Mouse (Mus musculus): ENCODE measurements around the gene Atp8b4. TPM values are rescaled to one million over a fixed set of nuclear protein-coding genes. Genes with fewer than 3 reads are reported as not detected.

Gene Atp8b4
- polyA plus RNA-seq, 1 experiment from 2014 or later = 0.99 TPM

- H3K9me3 ChIP-seq (replicated peaks; ENCODE audit: control insufficient read depth, low read length) = no peaks in the 10 kb centered on the region
Observed at GRCm38 (mm10) chr2:126490573-126490972, 9.9 kb downstream of the Atp8b4 start.

GRCm38 (mm10) chr2:126485262-126486017, 15.0 kb downstream of the Atp8b4 start:
- Histone ChIP-seq H3K9me3 (replicated peaks; ENCODE audit: control insufficient read depth, low read length) (no peaks in the 10 kb centered on the region), H3K27me3 (ENCODE audit: control insufficient read depth, insufficient read depth, low read length) (no peaks in the 10 kb centered on the region), H3K4me3 (replicated peaks; ENCODE audit: low read length) (no peak overlapping the region), H3K27ac (ENCODE audit: low read length) (no peak overlapping the region), H3K36me3 (ENCODE audit: control insufficient read depth, insufficient read depth, low read length) (no peaks in the 10 kb centered on the region), H3K4me1 (ENCODE audit: control insufficient read depth, insufficient read depth, low read length) (no peaks in the 10 kb centered on the region), H3K9ac (ENCODE audit: low read length) (no peak overlapping the region), H3K4me2 (ENCODE audit: low read depth, low read length) (no peak overlapping the region)
- ATAC-seq (ENCODE audit: insufficient read depth, low FRiP score) = no peak
- WGBS = 59% methylated on average over 11 of the region's 11 CpGs

More at GRCm38 (mm10) chr2:126490573-126490972, 9.9 kb downstream of the Atp8b4 start:
- 74% methylated on average over 9 of the region's 9 CpGs for WGBS
- Histone ChIP-seq H3K4me3 (replicated peaks; ENCODE audit: low read length) (no peak overlapping the region), H3K36me3 (ENCODE audit: control insufficient read depth, insufficient read depth, low read length) (no peaks in the 10 kb centered on the region), H3K27ac (ENCODE audit: low read length) (no peak overlapping the region), H3K27me3 (ENCODE audit: control insufficient read depth, insufficient read depth, low read length) (no peaks in the 10 kb centered on the region), H3K9ac (ENCODE audit: low read length) (no peak overlapping the region), H3K4me1 (ENCODE audit: control insufficient read depth, insufficient read depth, low read length) (0 out of 2 replicates have a peak, but pooled peaks cover 4% of the 10 kb centered on the region), H3K4me2 (ENCODE audit: low read depth, low read length) (no peak overlapping the region)
- no peak for ATAC-seq (ENCODE audit: insufficient read depth, low FRiP score)

- no peak for ATAC-seq (ENCODE audit: insufficient read depth, low FRiP score)
- Histone ChIP-seq H3K4me3 (replicated peaks; ENCODE audit: low read length) (no peak overlapping the region), H3K27me3 (ENCODE audit: control insufficient read depth, insufficient read depth, low read length) (no peaks in the 10 kb centered on the region), H3K9me3 (replicated peaks; ENCODE audit: control insufficient read depth, low read length) (no peaks in the 10 kb centered on the region), H3K9ac (ENCODE audit: low read length) (no peak overlapping the region), H3K4me1 (ENCODE audit: control insufficient read depth, insufficient read depth, low read length) (no peaks in the 10 kb centered on the region), H3K4me2 (ENCODE audit: low read depth, low read length) (no peak overlapping the region), H3K27ac (ENCODE audit: low read length) (no peak overlapping the region), H3K36me3 (ENCODE audit: control insufficient read depth, insufficient read depth, low read length) (no peaks in the 10 kb centered on the region)
- 67% methylated on average over 6 of the region's 6 CpGs for WGBS
Observed at GRCm38 (mm10) chr2:126483337-126483736, 17.1 kb downstream of the Atp8b4 start.

- no peaks in the 10 kb centered on the region for H3K27me3 ChIP-seq (ENCODE audit: control insufficient read depth, insufficient read depth, low read length)
- H3K4me3 ChIP-seq (replicated peaks; ENCODE audit: low read length) = no peak overlapping the region
- no peaks in the 10 kb centered on the region for H3K4me1 ChIP-seq (ENCODE audit: control insufficient read depth, insufficient read depth, low read length)
- H3K9me3 ChIP-seq (replicated peaks; ENCODE audit: control insufficient read depth, low read length) = no peaks in the 10 kb centered on the region
- ATAC-seq (ENCODE audit: insufficient read depth, low FRiP score) = no peak
- no peak overlapping the region for H3K9ac ChIP-seq (ENCODE audit: low read length)
- no peak overlapping the region for H3K4me2 ChIP-seq (ENCODE audit: low read depth, low read length)
- no peak overlapping the region for H3K27ac ChIP-seq (ENCODE audit: low read length)
- no peaks in the 10 kb centered on the region for H3K36me3 ChIP-seq (ENCODE audit: control insufficient read depth, insufficient read depth, low read length)
- WGBS = 83% methylated on average over 7 of the region's 7 CpGs
Observed at GRCm38 (mm10) chr2:126477556-126477955, 22.9 kb downstream of the Atp8b4 start.

GRCm38 (mm10) chr2:126475681-126476410, 24.6 kb downstream of the Atp8b4 start:
- 87% methylated on average over 11 of the region's 11 CpGs for WGBS
- no peak overlapping the region for H3K4me2 ChIP-seq (ENCODE audit: low read depth, low read length)

GRCm38 (mm10) chr2:126474019-126474418, 26.5 kb downstream of the Atp8b4 start:
- Histone ChIP-seq H3K27me3 (ENCODE audit: control insufficient read depth, insufficient read depth, low read length) (no peaks in the 10 kb centered on the region), H3K4me2 (ENCODE audit: low read depth, low read length) (no peak overlapping the region), H3K9ac (ENCODE audit: low read length) (no peak overlapping the region), H3K9me3 (replicated peaks; ENCODE audit: control insufficient read depth, low read length) (no peaks in the 10 kb centered on the region), H3K4me1 (ENCODE audit: control insufficient read depth, insufficient read depth, low read length) (no peaks in the 10 kb centered on the region), H3K27ac (ENCODE audit: low read length) (no peak overlapping the region), H3K4me3 (replicated peaks; ENCODE audit: low read length) (no peak overlapping the region), H3K36me3 (ENCODE audit: control insufficient read depth, insufficient read depth, low read length) (no peaks in the 10 kb centered on the region)
- WGBS = 88% methylated on average over 6 of the region's 6 CpGs
- ATAC-seq (ENCODE audit: insufficient read depth, low FRiP score) = no peak

More at GRCm38 (mm10) chr2:126475681-126476410, 24.6 kb downstream of the Atp8b4 start:
- H3K27ac ChIP-seq (ENCODE audit: low read length) = no peak overlapping the region
- H3K4me1 ChIP-seq (ENCODE audit: control insufficient read depth, insufficient read depth, low read length) = no peaks in the 10 kb centered on the region
- no peaks in the 10 kb centered on the region for H3K9me3 ChIP-seq (replicated peaks; ENCODE audit: control insufficient read depth, low read length)
- no peak overlapping the region for H3K9ac ChIP-seq (ENCODE audit: low read length)
- no peak for ATAC-seq (ENCODE audit: insufficient read depth, low FRiP score)
- H3K27me3 ChIP-seq (ENCODE audit: control insufficient read depth, insufficient read depth, low read length) = no peaks in the 10 kb centered on the region
- H3K36me3 ChIP-seq (ENCODE audit: control insufficient read depth, insufficient read depth, low read length) = no peaks in the 10 kb centered on the region
- no peak overlapping the region for H3K4me3 ChIP-seq (replicated peaks; ENCODE audit: low read length)

GRCm38 (mm10) chr2:126472836-126473235, 27.6 kb downstream of the Atp8b4 start:
- Histone ChIP-seq H3K4me2 (ENCODE audit: low read depth, low read length) (no peak overlapping the region), H3K27me3 (ENCODE audit: control insufficient read depth, insufficient read depth, low read length) (no peaks in the 10 kb centered on the region), H3K36me3 (ENCODE audit: control insufficient read depth, insufficient read depth, low read length) (no peaks in the 10 kb centered on the region), H3K9ac (ENCODE audit: low read length) (no peak overlapping the region), H3K9me3 (replicated peaks; ENCODE audit: control insufficient read depth, low read length) (no peaks in the 10 kb centered on the region), H3K27ac (ENCODE audit: low read length) (no peak overlapping the region), H3K4me3 (replicated peaks; ENCODE audit: low read length) (no peak overlapping the region), H3K4me1 (ENCODE audit: control insufficient read depth, insufficient read depth, low read length) (no peaks in the 10 kb centered on the region)
- ATAC-seq (ENCODE audit: insufficient read depth, low FRiP score) = no peak
- WGBS = 55% methylated on average over 5 of the region's 5 CpGs

GRCm38 (mm10) chr2:126467790-126468189, 32.7 kb downstream of the Atp8b4 start:
- Histone ChIP-seq H3K9ac (ENCODE audit: low read length) (no peak overlapping the region), H3K9me3 (replicated peaks; ENCODE audit: control insufficient read depth, low read length) (no peaks in the 10 kb centered on the region), H3K4me1 (ENCODE audit: control insufficient read depth, insufficient read depth, low read length) (no peaks in the 10 kb centered on the region), H3K27me3 (ENCODE audit: control insufficient read depth, insufficient read depth, low read length) (no peaks in the 10 kb centered on the region), H3K4me3 (replicated peaks; ENCODE audit: low read length) (no peak overlapping the region), H3K27ac (ENCODE audit: low read length) (no peak overlapping the region), H3K36me3 (ENCODE audit: control insufficient read depth, insufficient read depth, low read length) (no peaks in the 10 kb centered on the region), H3K4me2 (ENCODE audit: low read depth, low read length) (no peak overlapping the region)
- no peak for ATAC-seq (ENCODE audit: insufficient read depth, low FRiP score)
- 71% methylated on average over 4 of the region's 4 CpGs for WGBS

GRCm38 (mm10) chr2:126466391-126467134, 33.9 kb downstream of the Atp8b4 start:
- no peak overlapping the region for H3K4me2 ChIP-seq (ENCODE audit: low read depth, low read length)
- no peaks in the 10 kb centered on the region for H3K9me3 ChIP-seq (replicated peaks; ENCODE audit: control insufficient read depth, low read length)
- H3K36me3 ChIP-seq (ENCODE audit: control insufficient read depth, insufficient read depth, low read length) = no peaks in the 10 kb centered on the region
- no peaks in the 10 kb centered on the region for H3K27me3 ChIP-seq (ENCODE audit: control insufficient read depth, insufficient read depth, low read length)
- H3K4me1 ChIP-seq (ENCODE audit: control insufficient read depth, insufficient read depth, low read length) = no peaks in the 10 kb centered on the region
- ATAC-seq (ENCODE audit: insufficient read depth, low FRiP score) = no peak
- H3K27ac ChIP-seq (ENCODE audit: low read length) = no peak overlapping the region
- no peak overlapping the region for H3K4me3 ChIP-seq (replicated peaks; ENCODE audit: low read length)
- WGBS = 76% methylated on average over 13 of the region's 13 CpGs
- no peak overlapping the region for H3K9ac ChIP-seq (ENCODE audit: low read length)

All from stomach, embryonic 16.5 days (tissue).